Mouse (Mus musculus) midbrain, embryonic 14.5 days (tissue): ENCODE measurements around the gene Ubtd1. TPM values are rescaled to one million over a fixed set of nuclear protein-coding genes. Genes with fewer than 3 reads are reported as not detected.

Experiments used
- ATAC-seq: fragments of 200-750 bp; cut with Nextera tagmentation; 2 replicates; pipeline ENCODE4 v1.8.0; 2017; ENCODE audit warnings: moderate number of reproducible peaks, moderate library complexity; ENCODE audit not compliant: low FRiP score, low TSS enrichment
- DNase-seq: peaks from one replicate; pipeline ENCODE4 v3.0.0-alpha.2; 2015
- H3K27ac ChIP-seq: fragments of 300-500 bp; sonication (generic); replicated peaks from 2 replicates; pipeline ENCODE4 v1.5.1; 2014; ENCODE audit warnings: mild to moderate bottlenecking, low read depth, low read length, moderate library complexity
- H3K27me3 ChIP-seq: fragments of 300-500 bp; sonication (generic); 2 replicates; pipeline ENCODE4 v1.6.1; 2014; ENCODE audit warnings: low read length, control low read depth, mixed read lengths; ENCODE audit not compliant: control insufficient read depth, insufficient read depth
- H3K36me3 ChIP-seq: fragments of 300-500 bp; sonication (generic); 2 replicates; pipeline ENCODE4 v1.6.1; 2014; ENCODE audit warnings: low read length, control low read depth; ENCODE audit not compliant: control insufficient read depth, insufficient read depth
- H3K4me1 ChIP-seq: fragments of 300-500 bp; sonication (generic); 2 replicates; pipeline ENCODE4 v1.6.1; 2014; ENCODE audit warnings: mild to moderate bottlenecking, antibody characterized with exemption, low read length, control low read depth; ENCODE audit not compliant: control insufficient read depth, insufficient read depth
- H3K4me2 ChIP-seq: fragments of 300-500 bp; sonication (generic); 2 replicates; pipeline ENCODE4 v1.6.1; 2014; ENCODE audit warnings: mild to moderate bottlenecking, low read length, moderate library complexity
- H3K4me3 ChIP-seq: fragments of 300-500 bp; sonication (generic); replicated peaks from 2 replicates; pipeline ENCODE4 v1.5.1; 2014; ENCODE audit warnings: low read depth, low read length
- H3K9ac ChIP-seq: fragments of 300-500 bp; sonication (generic); replicated peaks from 2 replicates; pipeline ENCODE4 v1.6.1; 2014; ENCODE audit warnings: mild to moderate bottlenecking, low read length, moderate library complexity
- H3K9me3 ChIP-seq: fragments of 300-500 bp; sonication (generic); 2 replicates; pipeline ENCODE4 v1.6.1; 2016; ENCODE audit warnings: low read length, control low read depth, mixed read lengths; ENCODE audit not compliant: control insufficient read depth
- WGBS: fragments of 180-500 bp; shearing (Covaris S2); extraction: QIAGEN DNeasy Blood & Tissue Kit; methylation state at CpG from one replicate; pipeline ENCODE4 v1.1.7; 2014; 5-methylcytosine and 5-hydroxymethylcytosine counted together
- polyA plus RNA-seq: library from polyadenylated mRNA; unstranded; fragments of >200 nt; fragmentation: Nextera tagmentation; extraction: Ambion mirVana; gene quantifications from 2 replicates; pipeline ENCODE4 v1.2.1, GENCODE M21; 2014

The Ubtd1 gene
- polyA plus RNA-seq, 1 experiment from 2014 or later: 6.3 TPM

DNA sequence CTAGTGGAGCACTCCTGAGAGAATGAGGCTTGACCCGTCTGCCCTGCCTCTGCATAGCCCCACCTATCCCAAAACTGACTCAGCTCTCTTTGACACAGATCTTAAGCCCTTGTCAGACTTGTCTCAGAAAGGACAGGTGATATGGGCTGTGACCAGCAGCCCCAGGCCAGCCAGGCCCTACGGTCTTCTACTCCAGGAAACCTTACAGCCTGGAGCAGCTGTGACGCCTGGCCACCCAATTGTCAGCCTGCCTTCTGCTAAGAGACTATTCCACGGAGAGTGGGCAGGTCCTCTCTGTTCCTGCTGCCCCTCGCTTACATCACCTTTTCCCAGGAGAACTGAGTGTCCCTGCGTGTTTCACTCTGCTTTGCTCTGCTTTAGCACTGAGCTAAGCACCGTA lies 29.6 kb downstream of the Ubtd1 start:
- Histone ChIP-seq H3K36me3 (no peaks in the 10 kb centered on the region), H3K4me2 (no peak overlapping the region), H3K9ac (no peak overlapping the region), H3K27me3 (no peaks in the 10 kb centered on the region), H3K27ac (no peak overlapping the region), H3K9me3 (no peaks in the 10 kb centered on the region), H3K4me1 (no peaks in the 10 kb centered on the region), H3K4me3 (no peak overlapping the region)
- WGBS: 81% methylated on average over 7 of the region's 7 CpGs
- ATAC-seq (no peak), DNase-seq (no peak)

DNA sequence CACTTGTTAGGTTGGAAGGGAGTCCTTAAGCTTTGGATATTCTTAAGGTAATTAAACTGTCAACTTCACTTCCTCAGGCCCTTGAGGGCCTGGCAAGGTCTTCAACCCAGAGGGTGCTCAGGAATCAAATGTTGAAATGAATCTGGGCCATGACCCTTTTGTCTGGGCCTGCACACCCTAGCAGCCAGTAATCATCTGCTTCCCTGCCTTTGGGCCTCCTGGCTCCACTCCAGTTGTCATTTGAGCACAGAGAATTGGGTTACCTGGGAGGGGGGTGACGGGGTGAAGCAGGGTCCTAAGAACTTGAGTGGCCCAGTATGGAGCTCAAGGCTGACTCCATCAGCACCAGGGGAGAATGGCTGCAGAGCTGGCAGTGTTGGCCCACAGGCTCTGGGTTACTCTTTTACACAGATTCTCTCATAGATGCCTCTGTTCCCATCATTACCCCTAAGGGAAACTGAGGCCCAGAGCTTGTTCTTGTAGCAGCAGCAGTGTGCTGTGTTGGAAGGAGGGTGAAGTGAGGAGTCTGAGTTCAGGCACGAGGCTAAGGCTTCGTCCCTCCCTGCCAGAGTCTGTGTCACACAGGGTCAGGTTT lies 32.8 kb downstream of the Ubtd1 start:
- no peak for ATAC-seq
- Histone ChIP-seq H3K9me3 (no peaks in the 10 kb centered on the region), H3K4me1 (no peaks in the 10 kb centered on the region), H3K4me2 (no peak overlapping the region), H3K27me3 (no peaks in the 10 kb centered on the region), H3K4me3 (no peak overlapping the region), H3K9ac (no peak overlapping the region), H3K36me3 (no peaks in the 10 kb centered on the region), H3K27ac (no peak overlapping the region)
- no peak for DNase-seq
- 88% methylated on average over 3 of the region's 3 CpGs for WGBS

DNA sequence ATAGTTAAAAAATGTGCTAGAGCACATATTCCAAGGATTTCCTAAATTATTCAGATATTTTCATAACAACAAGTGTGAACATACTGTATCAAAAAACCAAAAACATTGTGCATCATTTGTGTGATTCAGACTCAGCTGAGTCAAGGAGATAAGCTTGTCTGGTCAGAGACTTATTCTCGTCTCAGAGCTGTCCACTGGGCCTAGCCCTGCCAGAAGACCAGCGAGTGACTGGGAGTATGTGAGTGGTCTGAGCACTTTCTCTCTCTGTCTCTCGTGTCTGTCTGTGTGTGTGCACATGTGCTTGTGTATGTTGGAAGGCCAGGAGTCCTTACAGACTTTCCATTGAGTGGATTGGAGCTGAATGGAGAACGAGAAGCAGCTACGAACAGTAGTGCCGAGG lies 33.4 kb downstream of the Ubtd1 start:
- Histone ChIP-seq H3K36me3 (no peaks in the 10 kb centered on the region), H3K27me3 (no peaks in the 10 kb centered on the region), H3K27ac (no peak overlapping the region), H3K9ac (no peak overlapping the region), H3K4me2 (no peak overlapping the region), H3K9me3 (no peaks in the 10 kb centered on the region), H3K4me1 (no peaks in the 10 kb centered on the region), H3K4me3 (no peak overlapping the region)
- ATAC-seq (no peak), DNase-seq (no peak)
- 83% methylated on average over 6 of the region's 6 CpGs for WGBS

DNA sequence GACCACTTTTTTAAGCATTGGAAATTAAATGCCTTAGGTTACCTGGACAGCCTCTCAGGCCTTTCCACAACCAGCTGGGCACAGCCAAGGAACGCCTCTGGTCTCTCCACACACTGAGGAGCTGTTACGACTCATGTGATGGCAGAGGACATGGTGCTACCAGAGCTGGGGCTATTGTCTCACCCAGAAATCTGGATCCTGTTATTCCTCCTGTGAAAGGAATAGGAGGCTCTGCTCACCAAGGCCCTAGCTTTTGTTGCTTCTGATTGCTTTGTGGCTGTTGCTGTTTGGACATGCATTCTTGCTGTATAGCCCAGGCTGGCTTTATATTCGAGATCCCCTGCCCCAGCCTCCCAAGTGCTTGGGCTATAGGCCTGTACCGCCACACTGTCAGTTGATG lies 34.7 kb downstream of the Ubtd1 start:
- no peak overlapping the region for H3K4me2 ChIP-seq
- no peak overlapping the region for H3K27ac ChIP-seq
- ATAC-seq: no peak
- no peaks in the 10 kb centered on the region for H3K27me3 ChIP-seq
- H3K4me1 ChIP-seq: no peaks in the 10 kb centered on the region
- WGBS: 64% methylated on average over 4 of the region's 4 CpGs
- no peak for DNase-seq
- no peak overlapping the region for H3K9ac ChIP-seq
- no peaks in the 10 kb centered on the region for H3K36me3 ChIP-seq
- H3K4me3 ChIP-seq: no peak overlapping the region
- no peaks in the 10 kb centered on the region for H3K9me3 ChIP-seq

DNA sequence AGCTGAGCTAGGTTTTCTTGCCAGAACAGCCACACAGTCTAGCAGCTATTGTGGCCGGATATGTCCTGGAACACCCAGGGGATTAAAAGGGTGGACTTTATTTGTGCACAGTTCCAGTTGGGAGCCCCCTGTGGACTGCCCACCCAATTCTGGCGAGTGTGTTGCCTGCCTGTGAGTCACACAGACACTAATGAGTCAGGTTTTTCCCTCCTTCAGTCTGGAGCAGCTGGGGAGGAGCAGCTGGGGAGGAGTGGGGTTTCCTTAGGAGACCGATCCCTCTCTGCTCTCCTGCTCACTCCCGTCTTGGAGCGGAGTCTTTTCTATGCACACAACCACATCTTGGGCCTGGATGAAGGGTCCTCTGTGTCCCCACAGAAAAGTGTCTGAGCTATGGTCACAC lies 35.3 kb downstream of the Ubtd1 start:
- ATAC-seq (no peak), DNase-seq (no peak)
- no peak overlapping the region for H3K27ac ChIP-seq
- no peaks in the 10 kb centered on the region for H3K9me3 ChIP-seq
- H3K4me1 ChIP-seq: no peaks in the 10 kb centered on the region
- 56% methylated on average over 5 of the region's 5 CpGs for WGBS
- H3K4me3 ChIP-seq: no peak overlapping the region
- H3K27me3 ChIP-seq: no peaks in the 10 kb centered on the region
- H3K36me3 ChIP-seq: no peaks in the 10 kb centered on the region
- no peak overlapping the region for H3K4me2 ChIP-seq
- no peak overlapping the region for H3K9ac ChIP-seq

DNA sequence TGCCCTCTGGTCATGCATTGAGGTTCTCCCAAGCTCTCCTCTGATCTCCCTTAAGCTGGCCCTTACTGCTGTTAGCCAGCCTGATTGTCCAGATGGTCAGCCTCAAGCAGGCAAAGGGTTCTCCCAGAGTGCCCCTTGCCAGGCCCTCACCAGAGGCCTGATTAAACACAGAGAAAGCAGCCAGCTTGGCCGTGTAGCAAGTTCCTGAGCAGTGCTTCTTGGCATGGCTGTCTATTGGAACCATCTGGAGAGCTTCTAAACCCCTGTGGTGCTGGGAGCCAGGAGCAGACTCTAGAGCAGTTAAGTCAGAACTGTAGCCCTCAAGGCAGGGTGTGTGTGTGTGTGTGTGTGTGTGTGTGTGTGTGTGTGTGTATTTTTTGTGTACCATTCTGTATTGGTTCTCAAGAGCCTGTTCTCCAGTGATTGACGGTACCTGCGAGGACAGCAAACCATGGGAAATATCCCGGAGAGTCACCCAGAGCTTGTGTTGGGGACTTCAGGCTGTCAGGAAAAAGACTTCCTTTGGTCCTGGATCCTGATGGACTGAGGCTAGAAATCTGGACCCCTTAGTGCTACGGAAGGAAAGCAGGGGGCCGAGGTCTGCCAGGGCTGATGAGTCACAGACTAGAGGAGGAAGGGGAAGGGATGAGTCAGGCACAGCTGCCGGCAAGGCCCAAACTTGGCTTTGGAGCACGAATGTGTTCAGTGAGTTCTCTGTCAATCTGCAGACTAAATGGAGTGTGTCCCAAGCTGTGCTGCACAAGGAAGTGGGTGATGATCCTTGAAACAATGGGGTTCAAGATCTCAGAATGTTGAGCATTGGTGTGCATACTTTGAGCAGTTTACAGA lies 36.1 kb downstream of the Ubtd1 start:
- no peak overlapping the region for H3K4me3 ChIP-seq
- no peaks in the 10 kb centered on the region for H3K36me3 ChIP-seq
- no peak overlapping the region for H3K27ac ChIP-seq
- no peak overlapping the region for H3K9ac ChIP-seq
- H3K27me3 ChIP-seq: no peaks in the 10 kb centered on the region
- WGBS: 81% methylated on average over 8 of the region's 8 CpGs
- H3K9me3 ChIP-seq: no peaks in the 10 kb centered on the region
- no peak overlapping the region for H3K4me2 ChIP-seq
- DNase-seq: no peak
- H3K4me1 ChIP-seq: no peaks in the 10 kb centered on the region
- ATAC-seq: no peak

DNA sequence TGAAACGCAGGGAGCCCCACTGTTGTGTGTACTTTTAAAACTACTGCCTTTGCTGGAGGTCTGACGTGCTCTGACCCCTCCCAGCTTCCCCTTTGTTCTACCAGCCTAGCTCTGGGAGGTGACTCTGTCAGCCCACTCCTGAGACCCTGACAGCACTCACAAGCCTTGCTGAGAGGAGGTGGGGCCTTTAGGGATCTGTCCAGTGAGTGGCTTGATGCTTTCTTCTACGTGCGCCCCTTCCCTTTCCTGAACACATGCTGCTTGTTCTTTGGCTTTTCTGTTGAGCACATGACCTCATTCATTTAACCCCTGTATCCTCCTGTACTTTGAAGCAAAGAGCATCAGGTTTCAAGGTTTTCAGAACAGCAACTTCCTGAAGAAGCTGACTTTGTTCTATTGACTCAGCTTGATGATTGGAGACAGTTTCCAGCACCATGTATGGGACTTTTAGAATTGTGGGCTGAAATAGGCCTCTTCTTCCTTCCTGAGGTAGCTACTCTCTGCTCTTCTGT lies 37.5 kb downstream of the Ubtd1 start:
- Histone ChIP-seq H3K27ac (no peak overlapping the region), H3K27me3 (no peaks in the 10 kb centered on the region), H3K4me3 (no peak overlapping the region), H3K36me3 (no peaks in the 10 kb centered on the region), H3K4me1 (no peaks in the 10 kb centered on the region), H3K4me2 (no peak overlapping the region), H3K9me3 (no peaks in the 10 kb centered on the region), H3K9ac (no peak overlapping the region)
- ATAC-seq (no peak), DNase-seq (no peak)
- 37% methylated on average over 4 of the region's 4 CpGs for WGBS

DNA sequence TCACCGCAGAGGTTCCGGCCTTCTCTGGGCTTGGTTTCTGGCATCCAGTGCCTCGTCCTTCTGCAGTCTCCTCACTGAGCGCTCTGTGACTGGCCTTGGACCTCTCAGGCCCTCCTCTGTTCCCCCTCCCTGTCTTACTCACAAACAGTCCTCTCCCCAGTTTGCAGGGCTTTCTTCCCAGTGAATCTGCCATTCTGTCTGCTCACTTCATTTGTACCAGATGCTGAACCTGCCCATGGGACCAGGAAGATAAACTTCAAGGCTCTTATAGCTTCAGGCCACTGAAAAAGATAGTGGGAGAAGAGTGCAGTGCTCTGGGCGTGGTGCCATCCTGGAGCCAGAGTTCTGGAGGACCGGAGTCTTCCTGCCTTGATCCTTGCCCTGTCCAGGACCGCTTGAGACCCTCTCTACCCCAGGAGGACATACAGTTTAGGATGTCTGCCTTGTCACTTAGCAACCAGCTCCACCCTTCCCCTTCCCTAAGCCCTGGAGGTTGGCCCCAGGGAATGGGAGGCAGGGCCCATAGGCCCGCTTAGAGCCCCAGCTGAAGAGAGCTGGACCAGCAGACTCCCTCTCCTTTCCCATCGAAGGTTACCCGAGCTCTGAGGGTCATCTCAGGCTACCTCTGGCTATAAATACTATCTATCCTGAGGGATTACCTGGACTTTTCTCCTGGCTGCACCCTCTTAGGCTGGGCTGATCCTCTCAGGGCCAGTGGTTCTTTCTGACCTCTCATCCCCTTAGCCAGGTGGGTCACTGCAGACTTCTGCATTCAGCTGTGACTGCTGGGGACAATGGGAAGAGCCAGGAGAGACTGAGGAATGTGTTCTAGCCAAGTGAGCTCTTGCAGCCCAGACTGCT lies 40.3 kb downstream of the Ubtd1 start:
- WGBS: 50% methylated on average over 10 of the region's 10 CpGs
- no peak overlapping the region for H3K4me2 ChIP-seq
- DNase-seq (no peak), ATAC-seq (no peak)
- no peaks in the 10 kb centered on the region for H3K9me3 ChIP-seq
- no peak overlapping the region for H3K27ac ChIP-seq
- no peaks in the 10 kb centered on the region for H3K4me1 ChIP-seq
- no peaks in the 10 kb centered on the region for H3K36me3 ChIP-seq
- H3K27me3 ChIP-seq: no peaks in the 10 kb centered on the region
- H3K9ac ChIP-seq: no peak overlapping the region
- no peak overlapping the region for H3K4me3 ChIP-seq
